Mouse (Mus musculus) hindbrain, embryonic 16.5 days (tissue): Measurements from ENCODE around the gene Plcb2. TPM values are rescaled to one million over a fixed set of nuclear protein-coding genes. Genes with fewer than 3 reads are reported as not detected.

Experiments
- ATAC-seq: fragments of 200-750 bp; cut with Nextera tagmentation; 2 replicates; pipeline ENCODE4 v1.8.0; 2017; ENCODE audit warnings: moderate TSS enrichment, moderate library complexity
- H3K27ac ChIP-seq: fragments of 300-500 bp; sonication (generic); 2 replicates; pipeline ENCODE4 v1.5.1; 2014; ENCODE audit warnings: low read depth, mild to moderate bottlenecking, control low read depth, low read length, moderate library complexity
- H3K27me3 ChIP-seq: fragments of 300-500 bp; sonication (generic); replicated peaks from 2 replicates; pipeline ENCODE4 v1.6.1; 2014; ENCODE audit warnings: low read length; ENCODE audit not compliant: control insufficient read depth, insufficient read depth
- H3K36me3 ChIP-seq: fragments of 300-500 bp; sonication (generic); 2 replicates; pipeline ENCODE4 v1.6.1; 2014; ENCODE audit warnings: mild to moderate bottlenecking, low read length, moderate library complexity, mixed read lengths; ENCODE audit not compliant: control insufficient read depth, insufficient read depth
- H3K4me1 ChIP-seq: fragments of 300-500 bp; sonication (generic); 2 replicates; pipeline ENCODE4 v1.6.1; 2014; ENCODE audit warnings: low read depth, low read length; ENCODE audit not compliant: control insufficient read depth, insufficient read depth
- H3K4me2 ChIP-seq: fragments of 300-500 bp; sonication (generic); 2 replicates; pipeline ENCODE4 v1.6.1; 2014; ENCODE audit warnings: mild to moderate bottlenecking, low read length, control low read depth, moderate library complexity
- H3K4me3 ChIP-seq: fragments of 300-500 bp; sonication (generic); 2 replicates; pipeline ENCODE4 v1.5.1; 2014; ENCODE audit warnings: mild to moderate bottlenecking, low read length, control low read depth, moderate library complexity
- H3K9ac ChIP-seq: fragments of 300-500 bp; sonication (generic); 2 replicates; pipeline ENCODE4 v1.6.1; 2014; ENCODE audit warnings: low read depth, mild to moderate bottlenecking, control low read depth, low read length, moderate library complexity
- H3K9me3 ChIP-seq: fragments of 300-500 bp; sonication (generic); 2 replicates; pipeline ENCODE4 v1.6.1; 2014; ENCODE audit warnings: mild to moderate bottlenecking, low read length, moderate library complexity; ENCODE audit not compliant: control insufficient read depth
- WGBS: fragments of 180-500 bp; shearing (Covaris S2); extraction: QIAGEN DNeasy Blood & Tissue Kit; methylation state at CpG from one replicate; pipeline ENCODE4 v1.1.7; 2014; 5-methylcytosine and 5-hydroxymethylcytosine counted together
- polyA plus RNA-seq: library from polyadenylated mRNA; unstranded; fragments of >200 nt; fragmentation: Nextera tagmentation; extraction: Ambion mirVana; gene quantifications from 2 replicates; pipeline ENCODE4 v1.2.1, GENCODE M21; 2015

Plcb2 gene
- polyA plus RNA-seq, 1 experiment from 2014 or later: 0.88 TPM

DNA sequence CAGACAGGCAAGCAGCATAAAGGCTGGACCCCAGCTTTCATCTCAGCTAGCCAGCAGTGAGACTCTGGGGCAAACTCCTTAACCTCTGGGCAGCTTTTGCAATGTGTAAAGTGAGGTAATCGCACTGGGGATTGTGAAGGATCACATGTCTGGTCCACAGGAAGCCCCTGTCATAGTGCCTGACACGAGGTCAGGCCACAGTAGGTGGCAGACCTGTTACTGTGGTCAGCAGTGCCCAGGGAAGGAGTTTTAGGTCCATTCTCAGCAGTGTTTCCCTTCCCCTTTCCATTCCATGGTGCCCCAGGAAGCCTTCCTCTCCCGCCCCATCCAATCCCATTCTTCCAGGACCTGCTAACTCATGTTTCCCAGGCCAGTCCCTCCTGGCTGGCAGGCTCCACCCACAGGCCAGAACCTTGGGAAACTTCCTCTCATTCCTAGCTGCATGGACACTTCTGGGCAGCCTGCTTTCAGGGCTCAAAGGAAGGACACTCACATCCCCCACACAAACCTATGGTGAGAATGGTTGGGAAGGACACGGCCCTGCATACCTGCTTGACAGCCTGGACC, 18.5 kb downstream of the Plcb2 start:
- H3K27ac ChIP-seq: no peak overlapping the region
- ATAC-seq: no peak
- 48% methylated on average over 4 of the region's 4 CpGs for WGBS

DNA sequence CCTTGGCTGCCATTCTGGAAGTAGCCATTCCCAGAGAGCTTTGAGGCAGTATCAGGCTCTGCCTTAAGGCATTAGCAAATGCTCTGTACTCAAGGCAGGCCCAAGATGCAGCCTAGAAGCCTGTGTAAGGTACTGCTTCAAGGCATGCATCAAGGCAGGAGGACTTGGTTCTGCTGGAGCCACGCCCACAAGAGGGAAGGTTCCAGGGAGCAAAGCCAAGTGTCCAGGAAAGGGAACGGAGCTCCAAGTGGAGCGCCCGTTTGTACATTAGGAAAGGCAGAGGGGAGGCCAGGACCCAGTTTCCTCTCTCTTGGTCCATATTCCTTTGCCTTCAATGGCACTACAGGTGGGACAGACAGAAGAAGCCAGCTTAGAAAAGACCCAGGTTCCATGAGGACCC, 19.8 kb downstream of the Plcb2 start:
- H3K9me3 ChIP-seq: no peaks in the 10 kb centered on the region
- 69% methylated on average over 4 of the region's 4 CpGs for WGBS

More for the DNA sequence above, 18.5 kb downstream of the Plcb2 start:
- Histone ChIP-seq H3K4me3 (no peak overlapping the region), H3K9me3 (no peaks in the 10 kb centered on the region), H3K4me2 (no peak overlapping the region), H3K27me3 (peaks cover 61% of the 10 kb centered on the region), H3K9ac (no peak overlapping the region), H3K4me1 (peaks cover 16% of the 10 kb centered on the region), H3K36me3 (no peaks in the 10 kb centered on the region)

GRCm38 (mm10) chr2:118706436-118706835, 21.8 kb downstream of the Plcb2 start:
- no peaks in the 10 kb centered on the region for H3K36me3 ChIP-seq
- no peak overlapping the region for H3K27ac ChIP-seq
- no peak overlapping the region for H3K4me2 ChIP-seq
- no peak overlapping the region for H3K9ac ChIP-seq
- no peak for ATAC-seq
- H3K4me1 ChIP-seq: peaks cover 31% of the 10 kb centered on the region
- no peaks in the 10 kb centered on the region for H3K9me3 ChIP-seq
- no peak overlapping the region for H3K4me3 ChIP-seq
- H3K27me3 ChIP-seq: peaks cover 77% of the 10 kb centered on the region
- WGBS: 18% methylated on average over 6 of the region's 6 CpGs

More for the DNA sequence above, 19.8 kb downstream of the Plcb2 start:
- peaks cover 23% of the 10 kb centered on the region for H3K4me1 ChIP-seq
- H3K36me3 ChIP-seq: no peaks in the 10 kb centered on the region
- H3K4me3 ChIP-seq: no peak overlapping the region
- H3K9ac ChIP-seq: no peak overlapping the region
- H3K4me2 ChIP-seq: no peak overlapping the region
- H3K27ac ChIP-seq: no peak overlapping the region
- H3K27me3 ChIP-seq: peaks cover 72% of the 10 kb centered on the region
- no peak for ATAC-seq

- Histone ChIP-seq H3K9me3 (no peaks in the 10 kb centered on the region), H3K27ac (no peak within 1 kb of the TSS), H3K27me3 (peaks cover 85% of the 10 kb centered on the region), H3K4me2 (peak within 1 kb of the TSS; percentile 71), H3K36me3 (no peaks in the 10 kb centered on the region), H3K4me3 (peak within 1 kb of the TSS; percentile 43), H3K9ac (peak within 1 kb of the TSS; percentile 54), H3K4me1 (peaks cover 31% of the 10 kb centered on the region)
- WGBS: 1% methylated on average over 50 of the region's 50 CpGs
- no peak for ATAC-seq
Observed at GRCm38 (mm10) chr2:118703913-118704730, 24.1 kb downstream of the Plcb2 start, which contains the start of gene Ankrd63. Ankrd63 (minus strand) TSS chr2:118703963.

DNA sequence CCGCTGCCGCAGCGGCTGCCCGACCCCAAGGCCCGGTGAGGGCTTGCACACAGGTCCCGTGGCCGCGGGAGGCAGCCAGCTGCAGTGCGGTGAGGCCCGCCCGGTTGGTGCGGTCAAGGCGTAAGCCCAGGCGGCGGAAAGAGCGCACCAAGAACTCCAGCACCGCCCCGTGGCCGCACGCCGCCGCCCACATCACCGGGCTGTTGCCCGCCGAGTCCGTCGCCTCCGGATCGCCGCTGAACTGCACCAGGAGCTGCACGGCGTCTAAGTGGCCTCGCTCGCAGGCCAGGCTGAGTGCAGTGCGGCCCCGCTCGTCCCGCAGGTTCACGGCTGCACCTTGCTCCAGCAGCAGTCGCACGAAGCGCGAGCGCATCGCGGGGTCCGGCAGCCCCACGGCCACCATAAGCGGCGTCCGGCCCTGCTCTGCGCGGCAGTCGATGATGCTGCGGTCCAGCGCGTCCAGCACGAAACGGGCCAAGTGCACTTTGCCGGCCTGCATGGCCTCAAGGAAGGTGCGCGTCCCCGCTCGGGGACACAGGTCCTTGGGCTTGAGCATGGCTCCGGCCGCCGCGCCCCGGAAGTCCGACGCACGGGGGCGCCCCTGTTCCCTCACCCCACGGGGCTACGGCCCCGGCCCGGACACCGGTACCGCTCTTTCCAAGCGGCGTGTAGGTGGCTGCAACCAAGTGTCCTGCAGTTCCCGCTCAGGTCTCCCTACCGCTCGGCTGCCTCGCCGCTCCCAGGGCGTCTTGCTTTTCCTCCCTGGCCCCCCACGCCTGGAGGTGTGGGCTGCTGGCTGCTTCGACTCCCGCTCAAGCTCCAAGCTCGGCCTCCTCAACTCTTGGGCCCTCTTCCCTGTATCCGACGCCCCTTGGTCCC, 25.1 kb downstream of the Plcb2 start:
- peaks cover 31% of the 10 kb centered on the region for H3K4me1 ChIP-seq
- H3K27ac ChIP-seq: no peak overlapping the region
- peak overlapping the region; percentile 43 for H3K4me3 ChIP-seq
- H3K9ac ChIP-seq: peak overlapping the region; percentile 54
- H3K36me3 ChIP-seq: no peaks in the 10 kb centered on the region
- ATAC-seq: no peak; the same call in 1 of the 2 replicates
- WGBS: 1% methylated on average over 79 of the region's 93 CpGs
- H3K27me3 ChIP-seq: peaks cover 80% of the 10 kb centered on the region
- H3K4me2 ChIP-seq: peak overlapping the region; percentile 71
- no peaks in the 10 kb centered on the region for H3K9me3 ChIP-seq

DNA sequence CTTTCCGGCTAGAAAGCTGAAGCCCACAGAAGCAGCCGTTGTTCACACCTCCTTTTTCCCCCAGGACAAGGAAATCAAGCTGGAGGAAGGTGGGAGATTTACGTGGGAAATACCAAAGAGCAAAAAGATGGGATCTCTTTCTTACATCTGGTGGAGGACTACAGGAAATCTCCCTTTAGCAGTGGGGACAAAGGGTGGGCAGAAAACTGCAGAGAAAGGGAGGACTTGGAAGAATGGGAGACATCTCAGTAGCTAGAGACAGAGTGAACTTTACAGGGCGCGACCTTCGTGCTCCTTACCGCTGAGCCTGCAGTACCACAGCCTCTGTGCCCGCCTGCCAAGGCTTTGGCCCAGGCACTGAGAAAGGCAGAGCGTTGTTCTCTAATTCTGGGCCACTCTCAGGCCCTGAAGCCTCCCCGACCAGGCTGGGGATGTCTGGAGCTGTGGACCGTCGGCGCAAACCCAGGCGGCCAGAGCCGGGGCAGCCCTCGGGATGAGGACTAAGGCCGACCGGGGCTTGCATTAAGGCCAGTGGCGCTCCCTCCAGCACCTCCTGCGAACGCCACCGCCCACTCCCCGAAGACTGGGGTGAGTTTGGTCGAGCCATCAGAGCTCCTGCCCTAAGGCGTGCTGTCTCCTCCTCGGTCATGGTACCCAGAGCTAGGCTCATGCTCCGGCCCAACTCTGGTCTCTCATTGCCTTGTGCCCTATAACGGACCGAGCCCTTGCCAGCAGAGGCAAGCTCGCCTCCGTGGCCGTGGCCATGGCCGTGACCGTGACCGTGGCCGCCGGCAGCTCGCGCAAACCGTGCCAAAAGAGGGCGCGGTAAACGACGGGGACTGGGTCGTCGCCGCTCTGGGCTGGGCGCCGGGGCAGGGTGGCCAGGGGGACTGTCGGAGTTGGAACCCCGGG, 26.0 kb downstream of the Plcb2 start:
- Histone ChIP-seq H3K4me2 (peak overlapping the region; percentile 71), H3K27me3 (peaks cover 75% of the 10 kb centered on the region), H3K4me1 (peaks cover 34% of the 10 kb centered on the region), H3K27ac (no peak overlapping the region), H3K9ac (no peak overlapping the region), H3K9me3 (no peaks in the 10 kb centered on the region), H3K4me3 (peak overlapping the region; percentile 43), H3K36me3 (no peaks in the 10 kb centered on the region)
- WGBS: 3% methylated on average over 51 of the region's 51 CpGs
- no peak for ATAC-seq

DNA sequence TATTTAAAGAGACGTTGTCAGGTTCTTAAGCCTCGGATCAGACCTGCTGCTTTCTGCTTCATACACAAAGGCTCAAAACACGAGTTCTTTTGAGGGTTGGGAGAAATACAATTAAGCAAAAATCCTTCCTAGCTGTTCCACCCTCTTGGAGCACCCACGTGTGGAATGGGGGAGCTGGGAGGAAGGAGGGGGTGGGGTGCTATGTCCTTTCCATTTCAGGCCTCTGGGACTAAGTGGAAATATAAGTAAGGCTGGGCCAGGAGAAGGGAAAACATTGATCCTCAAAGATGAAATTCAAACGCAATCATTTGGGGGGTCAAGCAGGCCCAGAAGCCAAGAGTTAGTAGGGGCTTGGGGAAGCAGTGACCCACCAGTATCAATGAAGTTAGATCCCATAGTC, 27.1 kb downstream of the Plcb2 start:
- no peaks in the 10 kb centered on the region for H3K9me3 ChIP-seq
- ATAC-seq: no peak
- H3K4me2 ChIP-seq: no peak overlapping the region
- H3K27me3 ChIP-seq: peaks cover 74% of the 10 kb centered on the region
- no peak overlapping the region for H3K4me3 ChIP-seq
- H3K4me1 ChIP-seq: peaks cover 37% of the 10 kb centered on the region
- H3K9ac ChIP-seq: no peak overlapping the region
- H3K27ac ChIP-seq: no peak overlapping the region
- WGBS: 7% methylated on average over 5 of the region's 5 CpGs
- 0 out of 2 replicates have a peak, but pooled peaks cover 4% of the 10 kb centered on the region for H3K36me3 ChIP-seq
